15 mouse cellular contexts compared by ENCODE assay signal in the genomic region with DNA sequence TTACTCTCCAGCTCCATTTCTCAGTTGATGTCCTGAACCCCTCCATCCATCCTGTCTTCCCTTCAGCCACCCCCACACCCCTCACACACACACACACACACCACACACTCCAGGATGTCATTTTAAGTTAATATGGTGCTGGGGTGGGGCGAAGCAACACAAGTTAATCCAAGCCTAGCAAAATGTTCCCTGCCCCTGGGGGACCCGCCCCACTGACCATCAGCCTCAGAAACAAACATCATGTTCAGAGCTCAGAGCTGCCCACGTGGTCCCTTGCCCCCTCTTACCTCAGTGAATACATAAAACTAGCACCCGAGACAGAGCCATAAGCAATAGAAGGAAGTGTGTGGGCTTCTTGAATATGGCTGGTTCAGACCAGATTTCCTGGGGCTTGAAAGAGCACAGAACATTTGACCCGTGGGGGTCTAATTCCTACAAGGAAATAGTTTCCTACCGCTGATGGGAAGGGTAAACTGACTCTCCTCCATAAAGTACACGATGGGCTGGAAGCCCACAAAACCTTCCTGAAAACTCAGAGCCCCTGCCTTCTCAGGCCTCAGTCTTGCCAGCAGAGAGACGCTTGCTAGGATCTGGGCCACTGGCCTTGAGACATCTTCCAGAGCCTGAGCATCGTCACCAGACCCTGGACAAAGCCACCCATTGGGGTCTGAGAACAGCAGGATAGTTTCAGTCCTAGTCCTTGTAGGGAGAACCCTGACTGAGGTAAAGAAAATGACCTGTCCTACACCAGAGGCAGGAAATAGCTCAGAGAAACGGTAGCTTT. TPM values are rescaled to one million over a fixed set of nuclear protein-coding genes. Genes with fewer than 3 reads are reported as not detected.
DNase-seq lines count a peak whose midpoint lies in the region; ATAC-seq and TF ChIP-seq lines count a peak whose summit lies in the region.
"Had no signal": no experiment of that assay in that cellular context is flagged by ENCODE, and none has a peak within 500 bp of the region (broad histone marks: within the 10 kb centered on the region; RNA-seq: fewer than 3 reads in every experiment).

No protein-coding gene starts in this region.

- no peaks in the 10 kb centered on the region for H3K9me3 ChIP-seq in limb, embryonic 10.5 days (replicated peaks)
- H3K9me3 ChIP-seq: liver, embryonic 15.5 days; megakaryocyte, embryonic 14.5 days had no signal

- no peaks in the 10 kb centered on the region for H3K27me3 ChIP-seq in kidney, adult 2 months (replicated peaks; ENCODE audit: control insufficient read depth, insufficient read depth, low read length)
- H3K27me3 ChIP-seq in limb, embryonic 10.5 days (ENCODE audit: low read depth, poor library complexity, severe bottlenecking), result peaks cover 75% of the 10 kb centered on the region
- H3K27me3 ChIP-seq: Patski had no signal

- TF ChIP-seq POLR2A in kidney, adult 2 months (IDR thresholded peaks at IDR 0.05; ENCODE audit: low read depth, low read length), result no peak

- H3K27ac ChIP-seq in gastrocnemius, adult 2 months, result peak overlapping the region; percentile 97
- H3K27ac ChIP-seq in kidney, adult 2 months (ENCODE audit: insufficient read depth, low read depth, low read length), result peak overlapping the region; percentile 97
- H3K27ac ChIP-seq in limb, embryonic 10.5 days, result no peak overlapping the region
- H3K27ac ChIP-seq: liver, embryonic 15.5 days had no signal

- ATAC-seq in monocyte, adult 5-6 weeks (replicated peaks; ENCODE audit: insufficient number of reproducible peaks, low FRiP score, low TSS enrichment, poor library complexity, severe bottlenecking), result no peak
- ATAC-seq: Patski had no signal

- no peak for DNase-seq in gastrocnemius, adult 2 months
- DNase-seq in gastrocnemius, postnatal 10 days, result no peak
- DNase-seq in layer of hippocampus, adult 9-11 months, result peak; percentile 5
- DNase-seq in layer of hippocampus, adult 9-10 months (ENCODE audit: low spot score), result no peak
- peak; percentile 92 for DNase-seq in kidney, adult 2 months
- DNase-seq in kidney, postnatal 4 days, result peak; percentile 61 to 78
- no peak for DNase-seq in limb, embryonic 10.5 days (ENCODE audit: low spot score)
- DNase-seq: retina, postnatal 1 day; thymus, postnatal 4 days had no signal

- intact Hi-C loops in gastrocnemius, adult 2 months (cut with DNase I), result no loop called here

- peak overlapping the region; percentile 89 for H3K4me3 ChIP-seq in gastrocnemius, adult 2 months
- no peak overlapping the region for H3K4me3 ChIP-seq in kidney, adult 2 months (ENCODE audit: insufficient read depth, low read depth, low read length)
- H3K4me3 ChIP-seq in limb, embryonic 10.5 days, result no peak overlapping the region
- H3K4me3 ChIP-seq: liver, embryonic 15.5 days; megakaryocyte, embryonic 14.5 days had no signal

- peaks cover 57% of the 10 kb centered on the region for H3K4me1 ChIP-seq in kidney, adult 2 months (ENCODE audit: control insufficient read depth, insufficient read depth, low read length)
- peaks cover 52% of the 10 kb centered on the region for H3K4me1 ChIP-seq in limb, embryonic 10.5 days

- H3K36me3 ChIP-seq in kidney, adult 2 months (ENCODE audit: control insufficient read depth, insufficient read depth, low read length), result no peaks in the 10 kb centered on the region
- no peaks in the 10 kb centered on the region for H3K36me3 ChIP-seq in limb, embryonic 10.5 days
- H3K36me3 ChIP-seq: liver, embryonic 15.5 days had no signal

- TF ChIP-seq CTCF in gastrocnemius, adult 2 months (IDR thresholded peaks at IDR 0.05), result no peak
- TF ChIP-seq CTCF in kidney, adult 2 months (conservative IDR thresholded peaks at IDR 0.05; ENCODE audit: insufficient read depth, insufficient read length, low read depth, low read length), result no peak

- 34% methylated on average over 10 of the region's 10 CpGs for WGBS in kidney, adult 2 months
- 82% methylated on average over 10 of the region's 10 CpGs for WGBS in limb, embryonic 10.5 days

RNA-seq across cellular contexts. Expression of gene Usp2, which starts 13.4 kb away (rescaled TPM):
- total RNA-seq in gastrocnemius, adult 2 months (2021), result 100 to 1,000 TPM; 223 to 228 TPM
- 100 to 1,000 TPM; 102 to 133 TPM for total RNA-seq in gastrocnemius, postnatal 10 days (2021)
- 55.5 and 66.8 TPM in 2 replicates for polyA plus RNA-seq in kidney, adult 2 months (2012; rRNA removed)
- total RNA-seq in monocyte, adult 5-6 weeks (2017), result 2.1 to 8.6 TPM (median 5.6 TPM) in 3 replicates
- polyA plus RNA-seq in limb, embryonic 10.5 days (2016; fragmentation: Nextera tagmentation; extraction: Ambion mirVana), result 8.9 and 10.7 TPM in 2 replicates

RNA-seq across cellular contexts. Expression of gene Mfrp, which starts 21.3 kb away (rescaled TPM):
- not detected for total RNA-seq in gastrocnemius, adult 2 months (2021)
- total RNA-seq in gastrocnemius, postnatal 10 days (2021), result under 1 TPM in 1 of 2 experiments, not detected in 1; 0.18 TPM
- 4.4 and 5.4 TPM in 2 replicates for polyA plus RNA-seq in kidney, adult 2 months (2012; rRNA removed)
- total RNA-seq in monocyte, adult 5-6 weeks (2017), result not detected in 3 replicates
- 0.13 and 0.14 TPM in 2 replicates for polyA plus RNA-seq in limb, embryonic 10.5 days (2016; fragmentation: Nextera tagmentation; extraction: Ambion mirVana)
- total RNA-seq: gastrocnemius, adult 18-20 months had no signal
- polyA plus RNA-seq: liver, embryonic 15.5 days had no signal

RNA-seq across cellular contexts. Expression of gene C1qtnf5, which starts 26.9 kb away (rescaled TPM):
- total RNA-seq in gastrocnemius, adult 2 months (2021), result 1 to 10 TPM; 2.5 to 7.6 TPM
- 10 to 100 TPM; 25.9 to 26.0 TPM for total RNA-seq in gastrocnemius, postnatal 10 days (2021)
- polyA plus RNA-seq in kidney, adult 2 months (2012; rRNA removed), result 16.8 and 19.6 TPM in 2 replicates
- not detected in 3 replicates for total RNA-seq in monocyte, adult 5-6 weeks (2017)
- polyA plus RNA-seq in limb, embryonic 10.5 days (2016; fragmentation: Nextera tagmentation; extraction: Ambion mirVana), result 0.24 TPM in 1 of 2 replicates, not detected in the other

RNA-seq across cellular contexts. Expression of gene Gm49380, which starts 33.1 kb away (rescaled TPM):
- total RNA-seq in gastrocnemius, adult 2 months (2021), result 1 to 10 TPM in 1 of 2 experiments, under 1 TPM in 1; 0.71 to 1.4 TPM
- total RNA-seq in gastrocnemius, postnatal 10 days (2021), result under 1 TPM; 0.23 to 0.49 TPM
- polyA plus RNA-seq in kidney, adult 2 months (2012; rRNA removed), result not detected in 2 replicates
- not detected in 3 replicates for total RNA-seq in monocyte, adult 5-6 weeks (2017)
- 0.10 and 0.35 TPM in 2 replicates for polyA plus RNA-seq in limb, embryonic 10.5 days (2016; fragmentation: Nextera tagmentation; extraction: Ambion mirVana)
- total RNA-seq: left cerebral cortex, postnatal 10 days had no signal
- polyA plus RNA-seq: liver, embryonic 15.5 days had no signal

RNA-seq across cellular contexts. Expression of gene Rnf26, which starts 33.1 kb away (rescaled TPM):
- total RNA-seq in gastrocnemius, adult 2 months (2021), result 1 to 10 TPM; 3.0 to 3.1 TPM
- total RNA-seq in gastrocnemius, postnatal 10 days (2021), result 10 to 100 TPM; 13.0 to 15.1 TPM
- 28.8 and 30.9 TPM in 2 replicates for polyA plus RNA-seq in kidney, adult 2 months (2012; rRNA removed)
- 3.8 to 7.1 TPM (median 5.7 TPM) in 3 replicates for total RNA-seq in monocyte, adult 5-6 weeks (2017)
- polyA plus RNA-seq in limb, embryonic 10.5 days (2016; fragmentation: Nextera tagmentation; extraction: Ambion mirVana), result 88.1 and 97.0 TPM in 2 replicates

Comparison
In these comparisons a context has a peak if more than half of its experiments do, and no peak if none do; other contexts are left out.
1. DNase-seq: peak in layer of hippocampus, adult 9-11 months (single experiment), kidney, adult 2 months (single experiment) and kidney, postnatal 4 days (2 of 2); none in gastrocnemius, adult 2 months (single experiment), gastrocnemius, postnatal 10 days (single experiment), layer of hippocampus, adult 9-10 months (single experiment) and limb, embryonic 10.5 days (single experiment).
2. RNA of gene Usp2, which starts 13.4 kb away (total RNA-seq): 223 to 228 TPM in gastrocnemius, adult 2 months and 102 to 133 TPM in gastrocnemius, postnatal 10 days; 2.1 to 8.6 TPM in monocyte, adult 5-6 weeks; every median in the first group is over 10 times any median in the second.